Mouse (Mus musculus): ENCODE measurements around the gene Traf5. TPM values are rescaled to one million over a fixed set of nuclear protein-coding genes. Genes with fewer than 3 reads are reported as not detected.

Traf5 gene
- total RNA-seq, 2 experiments from 2014 or later, result 8.4 to 10.6 TPM

GRCm38 (mm10) chr1:191974509-191975405, 117.6 kb downstream of the Traf5 start:
- DNase-seq, result no peak

- no peak for DNase-seq
Observed at GRCm38 (mm10) chr1:191969939-191970338, 122.4 kb downstream of the Traf5 start.

- DNase-seq, result peak; percentile 86
Observed at GRCm38 (mm10) chr1:191964773-191965481, 127.4 kb downstream of the Traf5 start.

- DNase-seq, result peak; percentile 93
Observed at GRCm38 (mm10) chr1:191963948-191964772, 128.2 kb downstream of the Traf5 start.

GRCm38 (mm10) chr1:191963413-191963812, 128.9 kb downstream of the Traf5 start:
- no peak for DNase-seq

GRCm38 (mm10) chr1:191960946-191961345, 131.4 kb downstream of the Traf5 start:
- DNase-seq, result no peak

- DNase-seq, result no peak
Observed at GRCm38 (mm10) chr1:191957321-191957720, 135.0 kb downstream of the Traf5 start.

- DNase-seq, result peak; percentile 52
Observed at GRCm38 (mm10) chr1:191956871-191957270, 135.5 kb downstream of the Traf5 start.

GRCm38 (mm10) chr1:191956261-191956660, 136.1 kb downstream of the Traf5 start:
- no peak for DNase-seq

- DNase-seq, result no peak
Observed at GRCm38 (mm10) chr1:191955101-191955500, 137.3 kb downstream of the Traf5 start.

- no peak for DNase-seq
Observed at GRCm38 (mm10) chr1:191952733-191953335, 139.5 kb downstream of the Traf5 start.

- DNase-seq, result no peak
Observed at GRCm38 (mm10) chr1:191950611-191951010, 141.7 kb downstream of the Traf5 start.

GRCm38 (mm10) chr1:191948600-191948999, 143.8 kb downstream of the Traf5 start:
- no peak for DNase-seq

GRCm38 (mm10) chr1:191947796-191948195, 144.6 kb downstream of the Traf5 start:
- no peak for DNase-seq

Small RNAs within 50 kb of the gene (microRNA-seq; reads per million reads assigned to microRNA genes)
- not detected for gene Mir3473c

Other genes with a start within 250 kb of the Traf5 start
- gene Slc30a1, start 185.8 kb downstream of the Traf5 start, total RNA-seq (2021), result 10 to 100 TPM; 16.6 to 21.0 TPM
- under 1 TPM; 0.15 to 0.48 TPM for gene Rd3, start 115.2 kb downstream of the Traf5 start, total RNA-seq (2021)
- 10 to 100 TPM; 28.8 to 42.4 TPM for gene Rcor3, start 45.5 kb upstream of the Traf5 start, total RNA-seq (2021)
- gene Kcnh1, start 98.2 kb upstream of the Traf5 start, total RNA-seq (2021), result under 1 TPM; 0.24 to 0.64 TPM

Measured in adrenal gland, postnatal 10 days (tissue).